Mouse (Mus musculus) embryonic fibroblast, embryonic 13.5 days (primary cell): ENCODE data around the gene Tmem191c. TPM values are rescaled to one million over a fixed set of nuclear protein-coding genes. Genes with fewer than 3 reads are reported as not detected.
"Not testable (repeated sequence)": the region's sequence is repeated elsewhere in the genome, so short reads cannot be mapped to it uniquely, and the experiment has no call there.

ENCODE experiments used
- H3K27ac ChIP-seq: 2 replicates; pipeline ENCODE4 v1.5.1; 2012; ENCODE audit warnings: low read length, control low read depth, inconsistent platforms; ENCODE audit not compliant: insufficient read depth
- H3K4me1 ChIP-seq: 2 replicates; pipeline ENCODE4 v1.6.1; 2011; ENCODE audit warnings: low read length; ENCODE audit not compliant: control insufficient read depth, insufficient read depth
- H3K4me3 ChIP-seq: 2 replicates; pipeline ENCODE4 v1.5.1; 2011; ENCODE audit warnings: mild to moderate bottlenecking, control low read depth, low read length; ENCODE audit not compliant: insufficient read depth
- CTCF ChIP-seq: IDR thresholded peaks from 2 replicates; pipeline ENCODE4 v1.5.1; 2011; ENCODE audit warnings: mild to moderate bottlenecking, control low read depth, low read length, moderate library complexity, borderline replicate concordance; ENCODE audit not compliant: insufficient read depth
- POLR2A ChIP-seq: IDR thresholded peaks from 2 replicates; pipeline ENCODE4 v1.6.1; 2011; ENCODE audit warnings: low read depth, mild to moderate bottlenecking, control low read depth, low read length, moderate library complexity
- polyA plus RNA-seq: library from polyadenylated mRNA; stranded (reverse); fragments of >200 nt; gene quantifications from 2 replicates; pipeline ENCODE4 v1.2.4, GENCODE M21; 2011; ENCODE audit warnings: low read depth; ENCODE audit not compliant: missing spikeins, insufficient read length

Gene Tmem191c
- polyA plus RNA-seq = 1.5 and 4.5 TPM in 2 replicates

DNA sequence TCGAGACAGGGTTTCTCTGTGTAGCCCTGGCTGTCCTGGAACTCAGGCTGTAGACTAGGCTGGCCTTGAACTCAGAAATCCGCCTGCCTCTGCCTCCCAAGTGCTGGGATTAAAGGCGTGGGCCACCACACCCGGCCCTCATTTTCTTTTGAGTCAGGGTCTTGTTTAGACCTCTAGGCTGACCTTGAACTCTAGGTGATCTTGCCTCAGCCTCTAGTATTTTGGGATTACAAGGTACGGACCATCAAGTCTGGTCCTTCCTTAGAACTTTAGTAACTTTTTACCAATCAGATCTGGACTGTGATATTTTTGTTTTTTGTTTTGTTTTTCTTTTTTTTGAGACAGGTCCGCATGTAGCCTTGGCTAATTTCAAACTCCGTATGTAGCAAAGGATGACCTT lies at the start of gene Tmem191c:
TSS of gene Tmem191c (plus strand) at position 357 of the 400 bp plus-strand sequence.
- Histone ChIP-seq H3K4me1 (no peaks in the 10 kb centered on the region), H3K4me3 (peak within 1 kb of the TSS; percentile 41), H3K27ac (no peak within 1 kb of the TSS)
- no peak for TF ChIP-seq CTCF
- TF ChIP-seq POLR2A = no peak

DNA sequence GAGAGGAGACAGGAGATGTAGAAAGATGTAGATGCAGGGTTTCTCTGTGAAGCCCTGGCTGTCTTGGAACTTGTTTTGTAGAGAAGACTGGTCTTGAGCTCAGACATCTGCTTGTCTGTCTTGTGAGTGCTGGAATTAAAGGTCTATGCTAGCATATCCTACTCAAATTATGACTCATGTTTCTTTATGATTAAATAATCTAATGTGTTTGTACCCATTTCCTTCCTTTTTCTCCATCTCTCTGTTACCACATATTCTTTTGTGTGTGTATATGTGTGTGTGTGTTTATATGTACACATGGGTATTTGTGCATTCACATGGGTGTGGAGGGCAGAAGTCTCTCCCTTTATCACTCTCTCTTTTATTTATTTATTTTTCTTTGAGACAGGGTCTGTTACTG lies 49.4 kb upstream of the Tmem191c start:
- no peaks in the 10 kb centered on the region for H3K4me1 ChIP-seq
- H3K27ac ChIP-seq = no peak overlapping the region
- H3K4me3 ChIP-seq = no peak overlapping the region
- TF ChIP-seq POLR2A (no peak), CTCF (no peak)

DNA sequence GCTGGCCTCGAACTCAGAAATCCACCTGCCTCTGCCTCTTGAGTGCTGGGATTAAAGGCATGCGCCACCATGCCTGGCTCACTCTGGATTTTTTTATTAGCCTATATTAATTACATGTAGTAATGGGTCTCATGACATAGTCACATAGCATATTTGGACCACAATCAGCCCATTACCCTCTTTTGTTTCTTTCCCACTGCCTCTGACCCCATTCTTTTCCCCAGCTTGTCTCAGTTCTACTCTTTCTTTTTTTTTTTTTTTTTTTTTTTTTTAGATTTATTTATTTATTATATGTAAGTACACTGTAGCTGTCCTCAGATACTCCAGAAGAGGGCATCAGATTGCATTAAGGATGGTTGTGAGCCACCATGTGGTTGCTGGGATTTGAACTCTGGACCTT lies 44.4 kb upstream of the Tmem191c start:
- not testable (repeated sequence) for H3K27ac ChIP-seq, H3K4me3 ChIP-seq
- peaks cover 14% of the 10 kb centered on the region for H3K4me1 ChIP-seq

DNA sequence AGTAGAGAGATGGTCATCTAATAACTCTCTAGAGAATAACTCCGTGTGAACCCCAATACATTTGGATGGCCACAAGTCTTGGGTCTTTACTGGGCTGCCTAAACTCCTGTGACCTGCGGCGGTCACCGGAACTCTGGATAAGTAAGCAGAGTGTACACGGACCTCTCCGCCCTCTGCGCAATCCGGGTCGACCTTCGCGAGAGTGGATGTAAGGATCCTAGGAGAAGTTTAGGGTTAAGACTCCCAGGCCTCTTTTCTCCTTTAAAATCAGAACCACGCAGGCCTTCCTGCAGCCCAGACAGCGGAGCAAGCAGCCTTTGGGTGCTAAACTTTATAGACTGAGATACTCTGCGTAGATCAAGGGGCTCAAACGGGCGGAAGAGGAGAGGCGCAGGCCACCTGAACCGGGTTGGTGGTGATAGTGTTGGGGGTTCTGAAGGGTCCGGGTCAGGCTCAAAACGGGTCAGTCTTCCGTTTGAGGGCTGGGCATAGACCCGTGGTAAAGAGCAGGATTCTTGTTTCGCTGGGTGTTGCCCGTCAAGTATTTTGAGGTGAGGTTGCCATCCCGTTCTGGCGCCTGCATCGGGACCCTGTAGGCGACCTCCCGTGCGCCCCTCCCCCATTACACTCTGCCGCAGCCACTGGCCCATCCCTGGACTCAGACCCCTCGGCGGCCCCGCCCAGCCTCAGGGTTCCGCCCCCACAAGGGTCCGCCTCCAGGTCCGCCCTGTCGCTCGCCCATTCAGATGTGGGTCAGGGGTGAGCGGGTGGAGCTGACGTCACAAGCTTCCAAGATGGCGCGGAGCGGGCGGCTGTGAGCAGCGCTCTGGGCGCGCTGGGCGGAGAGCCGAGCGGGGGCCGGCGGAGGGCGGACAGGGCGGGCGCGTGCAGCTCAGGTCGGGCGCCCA lies 42.8 kb upstream of the Tmem191c start, which contains the start of gene Hic2:
TSS of gene Hic2 (plus strand) at position 779 of the 908 bp plus-strand sequence.
- peaks cover 14% of the 10 kb centered on the region for H3K4me1 ChIP-seq
- TF ChIP-seq POLR2A (peak; percentile 73), CTCF (no peak)
- H3K4me3 ChIP-seq = peak within 1 kb of the TSS; percentile 71
- no peak within 1 kb of the TSS for H3K27ac ChIP-seq

DNA sequence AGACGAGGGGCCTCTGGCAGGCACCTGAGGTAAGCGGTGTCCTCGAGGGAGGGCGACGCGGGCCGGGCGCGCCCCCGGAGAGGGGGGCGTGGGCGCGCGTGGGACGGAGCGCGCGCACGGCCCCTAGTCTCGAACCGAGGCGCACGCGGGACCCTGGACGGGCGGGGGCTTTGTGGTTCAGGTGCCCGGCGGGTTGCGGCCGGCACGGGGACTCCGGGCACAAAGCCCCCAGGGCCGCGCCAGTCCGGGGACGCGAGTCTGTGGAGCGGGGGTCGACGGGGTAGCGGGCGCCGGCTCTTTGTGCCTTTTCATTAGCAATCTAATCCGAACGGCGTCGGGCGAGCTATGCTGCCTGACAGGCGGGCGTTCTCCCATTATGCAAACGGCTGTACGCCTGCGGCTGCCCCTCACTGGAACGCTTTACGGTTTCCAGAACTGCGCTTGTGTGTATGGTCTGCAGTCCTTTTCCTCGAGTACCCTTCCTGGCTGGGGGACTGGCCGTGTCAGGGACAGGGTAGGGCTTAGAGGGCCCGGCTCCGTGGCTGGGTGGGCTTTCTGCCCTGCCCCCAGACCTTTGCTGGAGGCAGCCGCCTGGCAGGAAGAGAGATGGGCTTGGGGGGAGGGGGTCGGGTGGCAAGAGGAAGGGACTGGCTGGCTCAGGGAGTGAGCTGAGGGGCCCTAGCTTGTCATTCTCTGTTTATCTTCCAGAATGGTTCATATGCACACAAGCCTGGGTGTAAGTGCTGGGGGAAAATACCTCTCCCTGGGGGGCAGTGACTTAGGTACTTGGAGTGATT lies 42.0 kb upstream of the Tmem191c start:
- Histone ChIP-seq H3K4me3 (peak overlapping the region; percentile 71), H3K27ac (no peak overlapping the region), H3K4me1 (peaks cover 14% of the 10 kb centered on the region)
- TF ChIP-seq POLR2A = no peak

DNA sequence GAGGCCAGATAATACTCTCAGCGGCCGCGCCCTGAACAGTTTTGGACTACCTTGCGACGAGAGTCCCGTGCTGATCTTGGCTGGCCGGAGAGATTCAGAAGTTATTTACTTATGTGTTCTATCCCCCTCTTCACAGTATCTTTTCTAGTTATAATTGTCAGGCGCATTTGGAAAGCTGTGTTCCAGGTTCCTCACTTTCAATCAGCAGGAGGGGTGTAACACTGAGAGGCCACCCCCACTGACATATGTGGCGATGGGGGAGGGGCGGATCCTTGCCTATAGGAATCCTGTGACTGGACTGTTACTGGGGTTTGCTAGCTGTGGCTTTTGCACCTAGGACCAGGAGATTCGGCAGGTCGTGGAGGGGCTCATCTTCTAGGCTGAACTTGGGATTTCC lies 41.4 kb upstream of the Tmem191c start:
- TF ChIP-seq POLR2A = no peak
- TF ChIP-seq CTCF = no peak
- Histone ChIP-seq H3K4me3 (peak overlapping the region; percentile 71), H3K4me1 (peaks cover 14% of the 10 kb centered on the region), H3K27ac (0 out of 2 replicates have a peak overlapping the region, but pooled peaks have one; percentile 18)

DNA sequence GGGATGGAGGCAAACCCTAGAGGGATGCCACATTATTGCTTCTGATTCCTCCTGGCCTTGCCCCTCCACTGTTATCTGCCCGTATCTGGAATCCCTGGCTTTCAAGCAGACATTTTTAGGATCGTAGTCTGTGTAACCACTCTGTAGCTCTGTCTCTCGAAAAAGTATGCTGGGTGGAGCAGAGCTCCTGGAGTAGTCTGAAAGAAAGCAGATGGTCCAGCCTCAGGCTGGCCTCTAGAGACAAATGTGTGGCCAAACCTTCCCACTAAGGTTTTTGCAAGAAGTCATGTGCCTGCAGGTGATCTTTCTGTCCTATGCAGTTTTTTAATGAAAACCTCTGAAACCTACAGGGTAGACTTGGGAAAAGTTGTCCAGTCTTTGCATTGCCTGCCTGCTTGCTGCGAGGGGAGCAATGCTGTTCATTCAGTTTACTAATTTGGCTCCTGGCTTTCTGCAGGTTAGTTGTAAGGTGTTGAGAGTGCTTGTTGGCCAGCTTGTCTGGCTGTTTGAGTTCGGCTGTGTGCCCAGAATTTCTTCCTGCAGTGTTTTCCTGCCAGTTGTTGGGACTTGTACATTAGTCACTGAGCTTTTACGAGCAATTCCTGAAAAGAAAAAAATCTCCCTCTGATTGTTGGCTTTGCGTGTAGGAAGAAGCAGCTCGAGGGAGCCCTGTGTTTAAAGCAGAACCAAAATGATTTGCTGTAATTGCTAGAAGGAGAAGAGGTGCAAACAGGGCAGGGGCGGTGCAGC lies 40.8 kb upstream of the Tmem191c start:
- no peak for TF ChIP-seq CTCF
- TF ChIP-seq POLR2A = no peak
- H3K27ac ChIP-seq = 0 out of 2 replicates have a peak overlapping the region, but pooled peaks have one; percentile 18
- peaks cover 14% of the 10 kb centered on the region for H3K4me1 ChIP-seq
- H3K4me3 ChIP-seq = peak overlapping the region; percentile 71

DNA sequence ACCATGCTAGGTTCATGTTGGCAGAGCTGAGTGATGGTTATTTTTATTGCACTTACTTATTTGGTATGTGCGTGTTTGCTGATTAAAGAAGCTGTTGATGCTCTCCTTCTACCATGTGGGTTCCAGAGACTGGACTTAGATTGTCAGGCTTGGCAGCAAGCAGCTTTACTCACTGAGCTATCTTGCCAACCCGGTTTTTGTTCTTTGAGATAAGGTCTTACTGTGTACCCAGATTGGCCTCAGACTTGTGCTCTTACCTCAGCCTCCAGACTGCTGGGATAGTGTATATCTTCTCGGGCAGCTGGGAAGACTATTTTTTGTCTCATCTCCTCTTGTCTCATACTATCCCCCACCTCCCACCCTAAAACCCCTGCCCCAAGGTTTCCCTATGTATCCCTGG lies 38.2 kb upstream of the Tmem191c start:
- Histone ChIP-seq H3K27ac (no peak overlapping the region), H3K4me1 (peaks cover 14% of the 10 kb centered on the region), H3K4me3 (no peak overlapping the region)
- no peak for TF ChIP-seq POLR2A
- TF ChIP-seq CTCF = no peak

DNA sequence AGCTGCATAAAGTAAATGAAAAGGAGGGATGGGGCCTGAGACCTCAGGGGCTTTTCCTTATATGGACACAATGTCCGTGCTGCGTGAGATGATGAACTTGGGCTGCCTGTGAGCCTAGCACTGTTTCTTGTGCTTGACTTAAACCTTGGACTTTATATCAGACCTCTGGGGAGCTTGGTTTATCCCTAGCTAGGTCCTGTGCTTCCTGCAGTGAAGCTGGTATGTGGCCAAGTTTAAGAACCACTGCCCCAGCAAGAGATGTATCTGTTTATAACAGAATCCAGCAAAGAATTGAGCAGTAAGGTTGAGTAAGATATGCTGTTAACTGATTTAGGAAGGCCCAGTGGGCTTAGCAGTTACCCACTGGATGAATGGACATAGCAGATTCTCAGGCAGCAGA lies 36.5 kb upstream of the Tmem191c start:
- Histone ChIP-seq H3K27ac (no peak overlapping the region), H3K4me1 (peaks cover 17% of the 10 kb centered on the region), H3K4me3 (no peak overlapping the region)
- TF ChIP-seq CTCF (no peak), POLR2A (no peak)
